Mouse (Mus musculus) adrenal gland, postnatal 4 days (tissue): ENCODE results near the gene Ssx2ip. TPM values are rescaled to one million over a fixed set of nuclear protein-coding genes. Genes with fewer than 3 reads are reported as not detected.

Source experiments
- DNase-seq, 2 experiments: peaks; one replicate each; pipeline ENCODE4 v3.0.0; 2021 to 2022; ENCODE audit warnings: low spot score in 2 of 2, mixed read lengths in 2 of 2
- total RNA-seq, 2 experiments: library from RNA; stranded (reverse); gene quantifications; 2 replicates each; pipeline ENCODE4 v1.2.3; 2021

Gene Ssx2ip
- total RNA-seq, 2 experiments from 2014 or later, result 15.5 to 19.5 TPM

DNA sequence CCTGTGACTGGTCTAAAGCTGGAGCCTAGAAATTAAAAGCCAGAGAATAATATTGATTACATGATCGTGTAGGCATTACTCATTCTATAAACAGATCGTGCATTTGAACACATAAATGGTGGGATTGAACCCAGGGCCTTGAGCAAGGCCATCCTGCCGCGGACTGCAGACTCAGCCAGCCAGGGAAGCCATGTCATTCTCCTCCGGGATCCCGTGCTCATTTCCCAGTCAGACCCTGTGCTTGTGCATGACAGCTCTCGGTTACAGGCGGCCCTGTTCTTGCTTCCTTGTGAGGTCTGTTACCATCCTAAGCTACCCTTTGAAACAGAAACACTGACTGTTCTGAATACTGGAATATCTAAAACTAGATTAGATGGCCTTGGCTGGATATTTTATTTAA lies 30.2 kb downstream of the Ssx2ip start:
- DNase-seq, result no peak

DNA sequence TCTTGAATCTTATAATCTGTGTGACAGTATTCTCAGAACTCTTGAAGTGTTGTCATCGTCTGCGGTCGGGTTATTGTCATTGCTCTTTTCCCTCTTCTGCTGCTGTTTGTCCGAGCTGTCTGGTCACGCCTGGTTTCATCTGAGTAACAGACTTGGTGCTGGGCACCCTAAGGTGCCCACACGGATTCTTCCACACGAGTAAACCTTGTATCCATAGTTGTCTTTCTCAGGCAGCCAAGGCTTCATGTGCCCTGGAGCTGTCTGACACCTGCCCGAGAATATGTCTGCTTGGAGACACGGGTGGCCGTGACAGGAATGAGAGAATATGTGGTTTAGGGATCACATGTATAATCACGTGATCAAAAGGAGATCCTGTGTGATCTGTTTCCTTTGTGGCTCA lies 31.1 kb downstream of the Ssx2ip start:
- DNase-seq, result no peak

DNA sequence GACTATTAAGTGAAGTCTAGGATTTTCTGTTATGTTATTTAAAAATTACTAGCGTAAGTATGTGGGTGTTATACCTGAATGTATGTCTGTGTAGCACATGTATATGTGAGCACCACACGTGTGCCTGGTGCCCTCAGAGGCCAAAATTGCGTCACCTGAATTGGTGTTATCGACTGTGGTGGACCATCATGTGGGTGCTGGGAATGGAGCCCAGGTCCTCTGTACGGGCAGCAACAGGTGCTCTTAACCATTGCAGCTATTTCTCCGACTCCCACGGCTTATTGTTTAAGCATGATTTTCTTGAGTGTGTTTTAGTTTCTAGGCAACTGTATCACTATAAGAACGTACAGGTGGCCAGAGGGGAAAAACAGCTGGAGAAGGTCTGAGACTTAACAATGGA lies 31.7 kb downstream of the Ssx2ip start:
- no peak for DNase-seq

GRCm38 (mm10) chr3:146440011-146440410 lies 35.6 kb downstream of the Ssx2ip start:
- DNase-seq, result no peak

- DNase-seq, result no peak
Observed at GRCm38 (mm10) chr3:146440422-146440821, 36.0 kb downstream of the Ssx2ip start.

GRCm38 (mm10) chr3:146442484-146442883 lies 38.0 kb downstream of the Ssx2ip start:
- DNase-seq, result no peak

DNA sequence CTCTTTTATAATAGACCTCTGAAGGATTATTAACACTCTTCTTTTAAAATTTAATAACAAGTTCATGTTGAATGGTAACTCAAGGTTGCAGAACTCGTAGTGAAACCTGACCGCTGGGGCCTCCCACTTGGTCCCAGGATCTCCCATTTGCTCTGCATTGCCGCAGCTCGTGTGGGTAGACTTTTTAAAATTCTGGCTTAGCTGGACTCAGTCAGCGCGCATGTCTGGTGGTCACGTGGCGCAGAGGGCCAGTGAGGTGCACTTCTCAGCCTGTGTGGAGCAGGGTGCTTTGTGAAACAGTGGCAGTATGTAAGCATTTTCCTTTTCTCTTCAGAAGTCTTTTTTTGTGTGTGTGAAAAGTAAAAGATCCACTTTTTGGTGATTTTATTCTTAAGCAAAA lies 38.5 kb downstream of the Ssx2ip start:
- no peak for DNase-seq

DNA sequence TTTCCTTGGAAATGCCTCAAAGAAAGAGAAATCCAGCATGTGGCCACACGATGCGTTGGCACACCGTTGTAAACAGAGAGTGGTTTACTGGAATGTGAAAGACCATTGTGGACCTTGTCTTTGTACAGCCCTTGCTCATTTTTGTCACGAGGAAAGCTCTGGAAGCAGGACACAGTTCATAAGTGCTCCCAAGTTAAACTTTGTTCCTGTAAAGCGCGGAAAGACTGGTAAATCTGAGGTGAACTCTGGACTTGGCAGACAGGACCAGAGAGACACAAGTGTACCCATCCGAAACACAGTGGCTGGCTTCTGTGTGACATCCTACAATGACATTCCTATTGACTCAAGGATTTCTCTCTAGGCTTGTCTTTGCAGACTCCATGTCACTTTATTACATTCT lies 38.9 kb downstream of the Ssx2ip start:
- no peak for DNase-seq

DNA sequence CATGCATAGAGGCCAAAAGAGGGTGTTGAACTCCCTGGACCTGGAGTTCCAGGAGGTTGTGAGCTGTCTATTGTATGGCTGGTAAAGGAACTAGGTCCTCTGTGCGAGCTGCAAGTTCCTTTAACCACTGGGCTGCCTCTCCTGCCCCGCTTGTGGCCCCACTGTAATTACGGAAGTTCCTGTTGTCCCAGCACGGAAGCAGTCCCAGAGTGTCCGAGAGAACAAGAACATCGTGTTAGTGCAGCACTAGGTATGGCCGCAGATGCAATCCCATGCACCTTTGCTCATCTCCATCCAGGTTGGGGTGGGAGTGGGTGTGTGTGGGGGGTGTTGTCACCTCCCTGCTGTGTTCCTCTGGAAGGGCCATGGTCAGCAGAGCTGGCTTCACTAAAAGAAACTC lies 40.4 kb downstream of the Ssx2ip start:
- DNase-seq, result no peak

DNA sequence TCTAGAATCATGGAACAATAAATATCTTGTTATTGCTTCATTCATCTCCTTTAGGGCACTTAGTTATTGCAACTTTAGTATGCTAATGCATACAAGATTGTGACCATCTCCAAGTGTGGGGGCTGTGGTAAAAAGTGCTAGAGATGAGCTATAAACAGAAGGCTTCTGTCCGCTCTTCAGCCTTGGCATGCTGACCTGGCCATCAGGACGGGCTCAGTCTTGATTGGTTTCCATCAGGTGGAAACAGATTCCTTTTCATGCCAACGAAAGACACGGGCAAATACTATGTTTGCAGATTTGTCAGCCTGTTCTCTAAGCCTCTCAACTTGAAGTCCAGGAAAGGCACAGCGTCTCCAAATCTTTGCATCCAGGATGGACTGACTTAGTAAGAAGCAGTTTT lies 42.7 kb downstream of the Ssx2ip start:
- no peak for DNase-seq

- DNase-seq, result no peak
Observed at GRCm38 (mm10) chr3:146447598-146447997, 43.2 kb downstream of the Ssx2ip start.

DNA sequence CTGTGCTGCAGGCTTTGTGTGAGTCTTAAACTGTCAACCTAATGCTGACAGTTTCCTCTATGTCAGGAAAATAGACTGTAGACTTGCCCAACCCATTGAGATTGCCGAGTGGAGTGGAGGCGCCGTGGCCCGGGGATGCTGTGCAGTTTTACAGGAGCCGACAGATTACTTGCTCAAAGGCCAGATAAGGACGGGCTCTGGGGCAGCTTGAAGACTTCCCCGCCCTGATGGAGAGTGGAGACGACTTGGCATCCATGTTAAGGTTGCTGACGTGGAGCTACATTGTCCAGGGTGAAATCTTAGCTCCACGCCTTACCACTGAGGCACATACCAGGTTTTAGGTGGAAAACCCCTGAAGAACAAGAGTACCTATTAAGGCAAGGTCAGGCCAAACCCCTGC lies 43.9 kb downstream of the Ssx2ip start:
- no peak for DNase-seq

- DNase-seq, result no peak
Observed at GRCm38 (mm10) chr3:146448969-146449368, 44.5 kb downstream of the Ssx2ip start.

DNA sequence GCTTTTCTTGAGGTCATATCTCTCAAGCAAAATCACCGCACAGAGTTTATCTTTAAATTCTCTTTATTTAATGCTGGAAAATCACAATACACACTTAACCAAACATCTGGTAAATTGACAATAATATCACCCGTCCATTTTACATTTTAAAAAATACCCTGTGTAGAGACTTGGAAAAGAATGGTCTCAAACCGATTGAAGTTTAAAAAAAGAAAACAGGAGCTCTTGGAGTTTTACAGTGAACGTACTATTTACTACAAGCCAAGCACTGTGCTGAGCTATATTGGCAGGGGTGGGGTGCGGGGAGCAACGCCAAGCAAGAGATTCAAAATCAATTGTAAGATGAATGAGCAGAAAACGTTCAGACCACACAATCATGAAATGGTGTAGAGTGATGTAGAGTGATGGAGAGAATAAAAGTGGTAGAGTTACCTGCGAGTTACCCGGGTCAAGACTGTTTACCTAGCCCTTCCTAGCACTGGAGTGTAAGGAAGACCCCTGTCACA lies 45.4 kb downstream of the Ssx2ip start, which contains the start of gene Ctbs:
Gene Ctbs, plus strand, starts transcription at position 51 of the 506 bp plus-strand sequence.
- DNase-seq, result no peak

GRCm38 (mm10) chr3:146450371-146450841 lies 46.0 kb downstream of the Ssx2ip start:
- peak; percentile 80 to 89 for DNase-seq

DNA sequence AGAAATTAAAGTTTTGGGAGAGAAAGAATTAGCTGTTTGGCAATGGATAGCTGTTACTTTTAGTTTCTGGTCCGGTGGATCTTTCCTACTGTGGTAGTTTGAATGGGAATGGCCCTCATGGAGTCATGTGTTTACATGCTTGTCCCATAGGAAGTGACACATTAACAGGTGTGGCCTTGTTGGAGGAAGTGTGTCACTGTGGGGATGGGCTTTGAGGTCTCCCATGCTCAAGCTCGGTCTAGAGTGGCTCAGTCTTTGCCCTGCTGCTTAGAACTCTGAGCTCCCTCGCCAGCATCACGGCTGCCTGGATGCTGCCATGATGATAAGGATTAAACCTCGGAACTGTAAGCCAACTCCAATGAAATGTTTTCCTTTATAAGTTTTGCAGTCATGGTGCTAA lies 46.9 kb downstream of the Ssx2ip start:
- DNase-seq, result no peak

DNA sequence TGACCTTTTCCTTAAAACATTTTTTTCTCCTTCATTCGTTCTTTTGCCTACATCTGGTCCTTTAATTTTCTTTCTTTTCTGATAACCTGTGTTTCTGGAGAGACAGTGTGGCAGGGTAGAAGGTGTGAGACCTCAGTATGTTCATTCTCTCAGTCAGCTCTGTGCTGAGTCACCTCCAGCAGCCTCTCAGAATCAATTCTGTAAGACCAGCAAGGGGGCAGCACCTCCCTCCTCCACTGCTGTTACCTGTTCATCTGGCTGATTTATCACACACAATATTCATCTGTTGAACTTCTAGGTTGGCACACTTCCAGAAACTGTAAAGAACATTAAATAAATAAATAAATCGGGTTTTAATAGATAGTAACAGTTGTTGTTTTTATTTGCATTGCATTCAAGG lies 58.5 kb downstream of the Ssx2ip start:
- DNase-seq, result no peak

GRCm38 (mm10) chr3:146469226-146469625 lies 64.8 kb downstream of the Ssx2ip start:
- no peak for DNase-seq

GRCm38 (mm10) chr3:146472657-146473056 lies 68.2 kb downstream of the Ssx2ip start:
- no peak for DNase-seq

DNA sequence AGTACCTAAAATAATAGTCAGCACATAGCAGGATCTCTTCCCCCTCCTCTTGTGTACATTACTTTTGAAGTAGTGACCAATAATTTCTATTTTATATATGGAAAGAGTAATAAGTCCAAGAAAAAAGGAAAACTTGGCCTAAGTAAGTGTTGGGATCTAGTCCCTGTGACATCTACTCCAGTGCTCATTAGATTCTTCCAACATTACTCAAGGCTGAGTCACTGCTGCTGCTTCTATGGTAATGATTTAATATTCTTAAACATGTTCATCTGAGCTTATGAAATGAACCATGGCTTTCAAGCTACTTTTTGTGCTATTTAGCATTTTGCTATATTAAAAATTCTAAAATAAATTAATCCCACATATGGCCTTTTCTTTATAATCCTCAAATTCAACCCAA lies 69.3 kb downstream of the Ssx2ip start:
- no peak for DNase-seq

DNA sequence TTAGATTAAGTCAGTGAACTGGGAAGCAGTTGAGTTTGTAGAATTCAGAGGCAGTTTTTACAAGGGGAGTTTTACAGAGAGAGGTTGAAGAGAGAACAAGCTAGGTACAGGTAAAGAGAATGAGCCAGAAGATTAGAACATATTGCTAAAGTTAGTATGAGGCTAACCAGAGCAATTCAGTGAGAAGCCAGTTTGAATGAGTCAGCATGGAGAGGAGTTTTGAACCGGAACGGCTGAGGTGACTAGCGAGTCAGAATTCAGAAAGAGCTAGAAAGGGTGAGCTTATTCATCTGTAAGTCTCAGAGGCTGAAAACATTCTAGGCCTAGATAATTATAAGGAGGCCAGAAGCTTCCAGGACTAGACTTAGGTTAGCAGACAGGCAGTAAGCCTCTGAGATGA lies 70.0 kb downstream of the Ssx2ip start:
- DNase-seq, result no peak

DNA sequence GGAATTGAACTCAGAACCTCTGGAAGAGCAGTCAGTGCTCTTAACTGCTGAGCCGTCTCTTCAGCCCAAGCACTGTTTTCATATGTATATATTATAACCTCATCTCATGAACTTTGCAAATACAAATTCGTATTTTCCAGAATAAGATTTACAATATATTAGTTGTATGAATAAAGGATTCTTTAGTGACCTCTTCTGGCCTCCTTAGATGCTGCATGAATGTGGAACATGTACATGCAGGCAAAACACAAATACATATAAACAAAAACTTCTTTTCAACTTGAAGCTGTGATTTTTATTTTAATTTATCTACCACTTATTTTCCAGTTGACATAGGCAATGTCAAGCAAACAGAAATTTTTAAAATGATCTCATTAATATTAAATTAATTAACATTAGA lies 77.6 kb downstream of the Ssx2ip start:
- no peak for DNase-seq

DNA sequence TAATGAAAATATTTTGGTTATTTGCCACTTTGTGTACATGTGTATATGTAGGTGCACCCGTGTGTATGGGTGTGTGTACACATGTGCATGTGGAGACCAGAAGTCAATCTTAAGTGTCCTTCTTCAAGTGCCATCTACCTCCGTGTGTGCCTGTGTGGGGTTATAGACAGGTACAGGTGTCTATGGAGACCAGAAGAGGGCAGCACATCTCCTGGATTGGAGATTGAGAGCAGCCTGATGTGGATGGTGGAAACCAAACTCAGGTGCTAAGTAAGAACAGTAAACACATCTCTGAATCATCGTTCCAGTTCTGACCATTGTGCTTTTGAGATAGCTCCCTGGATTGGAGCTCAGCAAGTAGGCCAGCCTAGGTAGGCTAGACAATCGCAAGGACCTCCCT lies 82.0 kb downstream of the Ssx2ip start:
- no peak for DNase-seq
